Mouse (Mus musculus) erythroblast, embryonic 14.5 days (primary cell): ENCODE data around the gene Zfpm1.

Source experiments
- GATA1 ChIP-seq: IDR thresholded peaks from 2 replicates; pipeline ENCODE4 v1.6.1; 2012; ENCODE audit warnings: low read length, inconsistent platforms, mixed read lengths
- TAL1 ChIP-seq: IDR thresholded peaks from 3 replicates; pipeline ENCODE4 v1.6.1; 2012; ENCODE audit warnings: low read length, inconsistent platforms, mixed read lengths

GRCm38 (mm10) chr8:122282035-122282358 is at the start of gene Zfpm1:
- TF ChIP-seq GATA1 (no peak), TAL1 (no peak)
